Mouse (Mus musculus): ENCODE measurements at regions not wholly inside any gene's neighbourhood (a gene's known extent, or its start where the extent isn't known, plus 50 kb on each side); places are given as distances from the start of the nearest gene placed in this dataset.
A peak's percentile ranks its signal among the peaks of the same experiment; 100 is the strongest.
"Not testable (repeated sequence)": the region's sequence is repeated elsewhere in the genome, so short reads cannot be mapped to it uniquely, and the experiment has no call there.

GRCm38 (mm10) chr4:53256996-53257395 is 97.3 kb upstream of the Abca1 start:
- H3K27ac ChIP-seq, result no peak overlapping the region
- H3K36me3 ChIP-seq (ENCODE audit: insufficient read depth, low read length), result no peaks in the 10 kb centered on the region
- TF ChIP-seq CTCF (IDR thresholded peaks at IDR 0.05; ENCODE audit: low read depth), result no peak
- no peaks in the 10 kb centered on the region for H3K27me3 ChIP-seq (ENCODE audit: insufficient read depth, low read length)
- DNase-seq (ENCODE audit: low spot score) (no peak), ATAC-seq (no peak)
- H3K9me3 ChIP-seq (ENCODE audit: low read length), result no peaks in the 10 kb centered on the region
- H3K4me1 ChIP-seq (ENCODE audit: insufficient read depth, low read length), result peaks cover 7% of the 10 kb centered on the region; the same call in 1 of the 2 replicates
- no peak overlapping the region for H3K4me2 ChIP-seq (ENCODE audit: low read depth, low read length)
- H3K9ac ChIP-seq (replicated peaks; ENCODE audit: low read length), result no peak overlapping the region
- H3K4me3 ChIP-seq (ENCODE audit: low read length), result no peak overlapping the region
- 79% methylated on average over 5 of the region's 5 CpGs for WGBS

GRCm38 (mm10) chr4:53254483-53254882 is 94.8 kb upstream of the Abca1 start:
- Histone ChIP-seq H3K36me3 (ENCODE audit: insufficient read depth, low read length) (no peaks in the 10 kb centered on the region), H3K4me3 (ENCODE audit: low read length) (no peak overlapping the region), H3K4me2 (ENCODE audit: low read depth, low read length) (peak overlapping the region; percentile 13; the same call in 1 of the 2 replicates), H3K27me3 (ENCODE audit: insufficient read depth, low read length) (no peaks in the 10 kb centered on the region), H3K9ac (replicated peaks; ENCODE audit: low read length) (no peak overlapping the region), H3K9me3 (ENCODE audit: low read length) (no peaks in the 10 kb centered on the region), H3K27ac (peak overlapping the region; percentile 72; the same call in 1 of the 2 replicates), H3K4me1 (ENCODE audit: insufficient read depth, low read length) (peaks cover 7% of the 10 kb centered on the region; the same call in 1 of the 2 replicates)
- no peak for TF ChIP-seq CTCF (IDR thresholded peaks at IDR 0.05; ENCODE audit: low read depth)
- DNase-seq (ENCODE audit: low spot score) (no peak), ATAC-seq (no peak)
- 56% methylated on average over 6 of the region's 6 CpGs for WGBS

GRCm38 (mm10) chr4:53253680-53254079 is 94.0 kb upstream of the Abca1 start:
- Histone ChIP-seq H3K36me3 (ENCODE audit: insufficient read depth, low read length) (no peaks in the 10 kb centered on the region), H3K27me3 (ENCODE audit: insufficient read depth, low read length) (no peaks in the 10 kb centered on the region), H3K9ac (replicated peaks; ENCODE audit: low read length) (no peak overlapping the region), H3K4me2 (ENCODE audit: low read depth, low read length) (no peak overlapping the region), H3K27ac (peak overlapping the region; percentile 72), H3K4me1 (ENCODE audit: insufficient read depth, low read length) (peaks cover 7% of the 10 kb centered on the region; the same call in 1 of the 2 replicates), H3K9me3 (ENCODE audit: low read length) (no peaks in the 10 kb centered on the region), H3K4me3 (ENCODE audit: low read length) (no peak overlapping the region)
- TF ChIP-seq CTCF (IDR thresholded peaks at IDR 0.05; ENCODE audit: low read depth), result no peak
- 24% methylated on average over 4 of the region's 4 CpGs for WGBS
- DNase-seq (ENCODE audit: low spot score) (peak; percentile 85), ATAC-seq (peak; percentile 96)

GRCm38 (mm10) chr4:53250325-53250724 is 90.6 kb upstream of the Abca1 start:
- Histone ChIP-seq H3K4me1 (ENCODE audit: insufficient read depth, low read length) (peaks cover 7% of the 10 kb centered on the region; the same call in 1 of the 2 replicates), H3K9ac (replicated peaks; ENCODE audit: low read length) (no peak overlapping the region), H3K4me2 (ENCODE audit: low read depth, low read length) (no peak overlapping the region), H3K27ac (no peak overlapping the region), H3K4me3 (ENCODE audit: low read length) (no peak overlapping the region), H3K27me3 (ENCODE audit: insufficient read depth, low read length) (no peaks in the 10 kb centered on the region), H3K9me3 (ENCODE audit: low read length) (no peaks in the 10 kb centered on the region), H3K36me3 (ENCODE audit: insufficient read depth, low read length) (no peaks in the 10 kb centered on the region)
- WGBS, result 89% methylated on average over 3 of the region's 3 CpGs
- TF ChIP-seq CTCF (IDR thresholded peaks at IDR 0.05; ENCODE audit: low read depth), result no peak
- ATAC-seq (no peak), DNase-seq (ENCODE audit: low spot score) (no peak)

GRCm38 (mm10) chr4:53246083-53246747 is 86.5 kb upstream of the Abca1 start:
- ATAC-seq (no peak), DNase-seq (ENCODE audit: low spot score) (no peak)
- Histone ChIP-seq H3K4me2 (ENCODE audit: low read depth, low read length) (no peak overlapping the region), H3K36me3 (ENCODE audit: insufficient read depth, low read length) (no peaks in the 10 kb centered on the region), H3K27me3 (ENCODE audit: insufficient read depth, low read length) (no peaks in the 10 kb centered on the region), H3K9ac (replicated peaks; ENCODE audit: low read length) (no peak overlapping the region), H3K4me3 (ENCODE audit: low read length) (no peak overlapping the region), H3K9me3 (ENCODE audit: low read length) (no peaks in the 10 kb centered on the region), H3K27ac (no peak overlapping the region; the same call in 1 of the 2 replicates), H3K4me1 (ENCODE audit: insufficient read depth, low read length) (no peaks in the 10 kb centered on the region)
- TF ChIP-seq CTCF (IDR thresholded peaks at IDR 0.05; ENCODE audit: low read depth), result no peak
- 80% methylated on average over 15 of the region's 15 CpGs for WGBS

GRCm38 (mm10) chr4:53245553-53245952 is 85.9 kb upstream of the Abca1 start:
- ATAC-seq, result no peak
- Histone ChIP-seq H3K4me3 (ENCODE audit: low read length) (no peak overlapping the region), H3K4me2 (ENCODE audit: low read depth, low read length) (no peak overlapping the region), H3K4me1 (ENCODE audit: insufficient read depth, low read length) (no peaks in the 10 kb centered on the region), H3K9me3 (ENCODE audit: low read length) (no peaks in the 10 kb centered on the region), H3K27ac (no peak overlapping the region), H3K36me3 (ENCODE audit: insufficient read depth, low read length) (no peaks in the 10 kb centered on the region), H3K27me3 (ENCODE audit: insufficient read depth, low read length) (no peaks in the 10 kb centered on the region), H3K9ac (replicated peaks; ENCODE audit: low read length) (no peak overlapping the region)
- WGBS, result 97% methylated on average over 4 of the region's 4 CpGs
- DNase-seq (ENCODE audit: low spot score), result no peak
- no peak for TF ChIP-seq CTCF (IDR thresholded peaks at IDR 0.05; ENCODE audit: low read depth)

DNA sequence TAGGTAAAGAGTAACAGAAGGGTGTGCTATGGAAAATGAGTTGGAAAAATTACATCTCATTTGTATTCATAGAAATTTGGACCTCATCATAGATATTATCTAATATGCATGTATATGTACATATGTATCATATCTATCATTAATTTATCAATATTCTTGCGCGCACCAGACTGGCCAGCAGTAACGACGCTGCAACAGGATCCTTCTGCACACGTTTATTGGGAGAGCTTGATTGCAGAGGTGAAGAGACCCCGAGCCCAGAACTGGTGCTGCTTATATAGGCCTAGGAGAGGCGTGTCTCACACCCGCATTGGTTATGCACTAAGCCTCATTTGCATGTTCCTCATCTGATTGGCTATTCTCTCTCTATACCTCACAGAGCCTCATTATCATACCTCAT is 83.8 kb upstream of the Abca1 start:
- not testable (repeated sequence) for H3K36me3 ChIP-seq (ENCODE audit: insufficient read depth, low read length); H3K4me1 ChIP-seq (ENCODE audit: insufficient read depth, low read length); H3K27ac ChIP-seq; H3K9ac ChIP-seq (replicated peaks; ENCODE audit: low read length); H3K4me2 ChIP-seq (ENCODE audit: low read depth, low read length); H3K9me3 ChIP-seq (ENCODE audit: low read length); H3K4me3 ChIP-seq (ENCODE audit: low read length); H3K27me3 ChIP-seq (ENCODE audit: insufficient read depth, low read length); DNase-seq (ENCODE audit: low spot score); ATAC-seq
- WGBS, result 94% methylated on average over 8 of the region's 8 CpGs

Data from hindbrain, postnatal 0 days (tissue).